Mouse (Mus musculus) intestine, embryonic 15.5 days (tissue): Measurements from ENCODE around the gene Usp11. TPM values are rescaled to one million over a fixed set of nuclear protein-coding genes. Genes with fewer than 3 reads are reported as not detected.

Experiments used
- ATAC-seq: fragments of 200-750 bp; cut with Nextera tagmentation; 2 replicates; pipeline ENCODE4 v1.8.0; 2017; ENCODE audit warnings: moderate TSS enrichment, moderate library complexity
- H3K27ac ChIP-seq: fragments of 300-500 bp; sonication (generic); 2 replicates; pipeline ENCODE4 v1.5.1; 2015; ENCODE audit warnings: mild to moderate bottlenecking, inconsistent platforms
- H3K27me3 ChIP-seq: fragments of 300-500 bp; sonication (generic); replicated peaks from 2 replicates; pipeline ENCODE4 v1.6.1; 2015; ENCODE audit warnings: inconsistent platforms
- H3K36me3 ChIP-seq: fragments of 300-500 bp; sonication (generic); 2 replicates; pipeline ENCODE4 v1.6.1; 2015; ENCODE audit warnings: inconsistent platforms
- H3K4me1 ChIP-seq: fragments of 300-500 bp; sonication (generic); replicated peaks from 2 replicates; pipeline ENCODE4 v1.6.1; 2015; ENCODE audit warnings: inconsistent platforms
- H3K4me2 ChIP-seq: fragments of 300-500 bp; sonication (generic); replicated peaks from 2 replicates; pipeline ENCODE4 v1.6.1; 2015; ENCODE audit warnings: mild to moderate bottlenecking, inconsistent platforms
- H3K4me3 ChIP-seq: fragments of 300-500 bp; sonication (generic); replicated peaks from 2 replicates; pipeline ENCODE4 v1.5.1; 2015; ENCODE audit warnings: inconsistent platforms
- H3K9ac ChIP-seq: fragments of 300-500 bp; sonication (generic); 2 replicates; pipeline ENCODE4 v1.6.1; 2015; ENCODE audit warnings: inconsistent platforms
- H3K9me3 ChIP-seq: fragments of 300-500 bp; sonication (generic); 2 replicates; pipeline ENCODE4 v1.6.1; 2016; ENCODE audit warnings: inconsistent platforms
- WGBS: fragments of 180-500 bp; shearing (Covaris S2); methylation state at CpG from one replicate; pipeline ENCODE4 v1.1.7; 2015; 5-methylcytosine and 5-hydroxymethylcytosine counted together
- polyA plus RNA-seq: library from polyadenylated mRNA; unstranded; fragments of >200 nt; fragmentation: Nextera tagmentation; extraction: Ambion mirVana; gene quantifications from 2 replicates; pipeline ENCODE4 v1.2.1, GENCODE M21; 2015

The Usp11 gene
- 27.9 and 28.4 TPM in 2 replicates for polyA plus RNA-seq

DNA sequence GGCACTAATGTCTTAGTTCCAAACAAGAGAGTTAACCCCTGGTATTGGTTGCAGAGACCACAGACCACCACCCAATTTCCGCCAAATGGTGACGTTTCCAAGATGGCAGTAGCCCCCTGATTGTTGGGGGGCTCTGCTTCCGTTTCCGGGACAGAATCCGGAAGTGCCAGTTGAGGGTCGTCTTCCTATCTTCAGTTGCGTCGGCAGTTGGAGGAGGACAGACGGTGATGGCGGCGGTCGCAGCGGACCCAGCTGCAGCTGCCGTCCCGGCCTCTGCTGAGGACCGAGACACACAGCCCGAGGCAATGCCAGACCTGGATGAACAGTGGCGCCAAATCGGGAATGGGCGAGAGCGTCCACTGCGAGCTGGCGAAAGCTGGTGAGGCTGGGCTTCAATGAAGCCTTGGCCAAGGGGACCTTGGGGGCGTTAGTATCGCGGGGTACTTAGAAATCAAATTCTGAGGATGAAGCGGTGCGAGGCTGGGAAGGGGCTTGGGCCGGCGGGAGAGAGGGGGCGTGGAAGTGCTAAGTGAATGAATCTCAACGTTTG is at the start of gene Usp11:
TSS of gene Usp11 (plus strand) at position 166 of the 550 bp plus-strand sequence.
- Histone ChIP-seq H3K27ac (peak within 1 kb of the TSS; percentile 91), H3K4me3 (peak within 1 kb of the TSS; percentile 54), H3K4me1 (no peaks in the 10 kb centered on the region), H3K4me2 (peak within 1 kb of the TSS; percentile 51), H3K27me3 (no peaks in the 10 kb centered on the region), H3K9ac (peak within 1 kb of the TSS; percentile 52), H3K9me3 (no peaks in the 10 kb centered on the region), H3K36me3 (no peaks in the 10 kb centered on the region)
- ATAC-seq = peak; percentile 45
- WGBS = 18% methylated on average over 32 of the region's 32 CpGs

DNA sequence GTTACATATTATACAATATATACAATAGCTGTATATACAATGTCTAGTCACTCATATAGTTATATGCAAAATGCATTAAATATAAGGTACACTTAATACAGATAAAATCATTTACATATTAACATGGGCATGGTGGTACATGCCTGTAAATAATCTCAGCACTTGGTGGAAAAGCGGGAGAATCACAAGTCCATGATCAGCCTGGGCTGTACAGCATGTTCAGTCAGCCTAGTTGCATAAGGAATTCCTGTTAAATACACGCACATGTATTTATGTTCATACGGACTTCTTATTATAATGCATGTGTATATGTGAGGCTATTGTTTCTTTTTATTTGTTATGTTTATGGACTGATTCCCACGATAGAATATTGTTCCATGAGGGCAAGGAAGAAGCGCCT is 46.1 kb upstream of the Usp11 start:
- Histone ChIP-seq H3K9ac (no peak overlapping the region), H3K4me1 (no peaks in the 10 kb centered on the region), H3K9me3 (no peaks in the 10 kb centered on the region), H3K4me2 (peak overlapping the region; percentile 78), H3K36me3 (no peaks in the 10 kb centered on the region), H3K27me3 (no peaks in the 10 kb centered on the region), H3K4me3 (peak overlapping the region; percentile 49), H3K27ac (no peak overlapping the region)
- peak; percentile 27; the same call in 1 of the 2 replicates for ATAC-seq
- 33% methylated on average over 5 of the region's 5 CpGs for WGBS

DNA sequence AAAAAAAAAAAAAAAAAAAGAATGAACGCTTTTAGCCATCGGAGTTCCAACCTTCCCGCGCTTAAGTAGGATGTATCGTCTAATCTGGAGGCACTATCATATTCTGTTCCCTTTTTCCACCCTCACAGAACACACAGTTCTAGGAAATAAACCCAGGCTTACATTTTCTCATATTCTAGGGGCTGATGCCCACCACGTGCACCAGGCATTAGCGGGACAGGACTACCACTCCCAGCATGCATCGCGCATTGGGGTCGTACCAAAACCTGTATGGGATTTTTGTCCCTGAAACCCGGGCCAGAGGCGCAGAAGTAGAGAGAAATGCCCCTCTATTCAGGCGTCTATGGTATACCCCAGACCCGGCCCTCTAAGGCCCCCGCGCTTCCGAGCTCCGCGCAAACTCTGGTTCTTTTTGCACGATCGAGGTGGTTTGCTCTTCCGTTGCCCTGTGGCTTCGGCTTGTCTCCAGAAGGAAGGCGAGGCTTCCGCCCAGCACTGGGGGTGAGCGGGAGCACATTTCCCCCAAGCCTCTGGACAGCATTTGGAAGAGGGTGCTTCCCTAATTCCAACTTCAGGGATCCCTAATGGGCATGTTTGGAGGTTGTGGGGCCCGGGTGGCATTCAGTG is 45.6 kb upstream of the Usp11 start, which contains the start of gene Uba1:
TSS of gene Uba1 (plus strand) at position 301 of the 627 bp plus-strand sequence.
- no peaks in the 10 kb centered on the region for H3K27me3 ChIP-seq
- WGBS = 19% methylated on average over 27 of the region's 27 CpGs
- H3K4me2 ChIP-seq = peak within 1 kb of the TSS; percentile 78
- peak within 1 kb of the TSS; percentile 50 for H3K9ac ChIP-seq
- H3K4me1 ChIP-seq = no peaks in the 10 kb centered on the region
- H3K36me3 ChIP-seq = no peaks in the 10 kb centered on the region
- H3K4me3 ChIP-seq = peak within 1 kb of the TSS; percentile 49
- peak; percentile 91 for ATAC-seq
- no peaks in the 10 kb centered on the region for H3K9me3 ChIP-seq
- H3K27ac ChIP-seq = 0 out of 2 replicates have a peak within 1 kb of the TSS, but pooled peaks have one; percentile 58

DNA sequence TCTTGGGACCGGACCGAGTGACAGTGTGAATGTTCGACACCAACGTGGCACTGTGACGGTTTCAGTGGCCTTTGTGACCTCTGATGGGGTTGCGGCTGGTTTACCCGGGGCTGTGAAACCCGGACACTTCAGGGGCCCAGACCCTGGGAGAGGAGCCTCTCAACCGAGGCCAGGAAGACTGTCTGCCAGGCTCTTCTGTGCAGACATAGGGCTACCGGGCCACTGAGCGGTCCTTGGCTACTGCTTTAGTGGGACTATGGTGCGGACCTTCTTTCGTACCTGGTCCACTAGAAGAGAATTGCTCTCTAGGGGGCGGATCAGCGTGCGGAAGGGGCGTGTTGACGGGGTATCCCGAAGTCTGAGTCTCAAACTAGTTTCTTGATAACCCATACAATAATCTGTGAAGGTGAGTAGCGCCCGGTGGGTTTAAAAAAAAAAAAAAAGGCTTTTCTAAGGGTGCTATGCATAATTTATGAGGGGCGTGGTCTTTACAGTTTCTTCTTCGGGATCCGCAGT is 44.8 kb upstream of the Usp11 start:
- Histone ChIP-seq H3K9ac (peak overlapping the region; percentile 50), H3K27ac (no peak overlapping the region), H3K4me2 (peak overlapping the region; percentile 78), H3K4me1 (no peaks in the 10 kb centered on the region), H3K9me3 (no peaks in the 10 kb centered on the region), H3K4me3 (peak overlapping the region; percentile 49), H3K27me3 (no peaks in the 10 kb centered on the region), H3K36me3 (no peaks in the 10 kb centered on the region)
- ATAC-seq = peak; percentile 21; the same call in 1 of the 2 replicates
- WGBS = 20% methylated on average over 24 of the region's 24 CpGs

DNA sequence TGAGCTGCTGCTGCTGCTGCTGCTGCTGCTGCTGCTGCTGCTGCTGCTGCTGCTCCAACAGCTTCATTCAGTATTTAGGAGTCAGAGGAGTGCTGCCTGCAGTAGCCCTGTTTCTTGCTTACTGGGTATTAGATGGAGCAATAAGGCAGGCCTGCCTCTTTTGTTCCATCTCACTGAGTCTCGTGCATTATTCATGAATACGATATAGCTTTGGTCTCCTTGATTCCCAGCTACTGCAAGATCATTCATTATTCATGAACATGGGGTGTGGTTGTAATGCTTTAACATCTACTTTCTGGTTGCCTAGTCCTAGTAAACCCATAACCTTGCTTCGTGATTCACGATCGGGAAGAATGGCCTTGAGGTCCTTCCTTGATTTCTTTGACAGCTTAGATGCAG is 41.4 kb upstream of the Usp11 start:
- 27% methylated on average over 5 of the region's 5 CpGs for WGBS

DNA sequence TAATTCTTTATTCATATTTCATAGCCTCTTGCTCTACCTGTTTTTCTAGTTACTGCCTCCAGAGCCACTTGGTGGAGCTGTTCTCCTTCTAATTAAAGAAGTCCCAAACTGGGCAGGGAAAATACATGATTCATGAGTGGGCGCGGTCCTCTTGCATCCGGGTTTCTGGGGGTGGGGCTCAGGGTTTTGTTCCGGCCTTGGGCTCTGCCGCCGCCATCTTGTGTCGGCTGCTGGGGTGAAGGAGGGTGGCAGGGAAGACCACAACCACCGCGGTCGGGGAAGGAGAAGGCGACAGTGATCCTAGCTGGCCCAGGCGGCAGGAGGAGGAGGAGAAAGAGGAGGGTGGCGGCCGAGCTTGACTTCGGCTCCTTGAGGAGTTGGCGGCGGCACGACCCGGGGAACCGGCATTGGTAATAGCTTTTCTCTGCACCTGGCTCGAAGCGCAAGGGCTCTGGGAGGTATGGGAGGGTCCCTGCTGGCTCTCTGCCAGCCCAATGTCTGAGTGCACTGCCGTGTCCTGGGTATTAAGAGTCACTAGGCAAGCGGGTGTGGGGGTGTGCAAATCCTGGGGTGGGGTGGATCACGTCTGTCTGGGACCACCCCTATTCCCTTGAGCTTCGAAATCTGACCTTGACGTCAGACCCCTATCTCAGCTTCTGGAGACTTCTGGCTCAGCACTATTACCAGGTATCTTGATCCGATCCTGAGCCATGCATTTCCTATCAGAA is 40.8 kb upstream of the Usp11 start:
- no peaks in the 10 kb centered on the region for H3K4me1 ChIP-seq
- no peaks in the 10 kb centered on the region for H3K27me3 ChIP-seq
- ATAC-seq = peak; percentile 90
- peak overlapping the region; percentile 67 for H3K9ac ChIP-seq
- H3K4me3 ChIP-seq = peak overlapping the region; percentile 58
- no peaks in the 10 kb centered on the region for H3K36me3 ChIP-seq
- no peaks in the 10 kb centered on the region for H3K9me3 ChIP-seq
- peak overlapping the region; percentile 63 for H3K4me2 ChIP-seq
- peak overlapping the region; percentile 44; the same call in 1 of the 2 replicates for H3K27ac ChIP-seq
- 20% methylated on average over 26 of the region's 28 CpGs for WGBS

More for the DNA sequence above, 41.4 kb upstream of the Usp11 start:
- Histone ChIP-seq H3K36me3 (no peaks in the 10 kb centered on the region), H3K27me3 (no peaks in the 10 kb centered on the region), H3K4me2 (no peak overlapping the region), H3K9ac (no peak overlapping the region), H3K4me3 (no peak overlapping the region), H3K4me1 (no peaks in the 10 kb centered on the region), H3K9me3 (no peaks in the 10 kb centered on the region), H3K27ac (no peak overlapping the region)
- no peak for ATAC-seq

DNA sequence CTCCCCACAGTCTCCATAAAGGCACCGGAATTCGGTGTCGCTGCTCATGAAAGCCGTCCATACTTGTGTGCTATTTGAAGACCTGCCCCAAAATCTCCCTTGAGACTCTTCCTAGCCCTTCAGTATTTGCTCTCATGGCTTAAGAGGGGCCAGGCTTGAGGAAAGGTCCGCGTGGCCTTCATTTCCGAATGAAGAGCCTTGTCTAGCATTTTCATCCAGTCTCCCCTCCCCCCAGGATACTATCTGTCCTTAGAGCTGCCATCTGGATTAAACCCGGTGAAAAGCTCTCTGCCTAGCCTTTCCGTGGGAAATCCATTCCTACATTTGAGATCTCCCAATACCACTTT is 40.3 kb upstream of the Usp11 start:
- 0 out of 2 replicates have a peak, but pooled peaks cover 1% of the 10 kb centered on the region for H3K36me3 ChIP-seq
- no peaks in the 10 kb centered on the region for H3K4me1 ChIP-seq
- 14% methylated on average over 9 of the region's 9 CpGs for WGBS
- H3K4me3 ChIP-seq = peak overlapping the region; percentile 58
- H3K27ac ChIP-seq = 0 out of 2 replicates have a peak overlapping the region, but pooled peaks have one; percentile 44
- H3K9me3 ChIP-seq = no peaks in the 10 kb centered on the region
- ATAC-seq = no peak
- peak overlapping the region; percentile 67 for H3K9ac ChIP-seq
- no peaks in the 10 kb centered on the region for H3K27me3 ChIP-seq
- peak overlapping the region; percentile 63 for H3K4me2 ChIP-seq

DNA sequence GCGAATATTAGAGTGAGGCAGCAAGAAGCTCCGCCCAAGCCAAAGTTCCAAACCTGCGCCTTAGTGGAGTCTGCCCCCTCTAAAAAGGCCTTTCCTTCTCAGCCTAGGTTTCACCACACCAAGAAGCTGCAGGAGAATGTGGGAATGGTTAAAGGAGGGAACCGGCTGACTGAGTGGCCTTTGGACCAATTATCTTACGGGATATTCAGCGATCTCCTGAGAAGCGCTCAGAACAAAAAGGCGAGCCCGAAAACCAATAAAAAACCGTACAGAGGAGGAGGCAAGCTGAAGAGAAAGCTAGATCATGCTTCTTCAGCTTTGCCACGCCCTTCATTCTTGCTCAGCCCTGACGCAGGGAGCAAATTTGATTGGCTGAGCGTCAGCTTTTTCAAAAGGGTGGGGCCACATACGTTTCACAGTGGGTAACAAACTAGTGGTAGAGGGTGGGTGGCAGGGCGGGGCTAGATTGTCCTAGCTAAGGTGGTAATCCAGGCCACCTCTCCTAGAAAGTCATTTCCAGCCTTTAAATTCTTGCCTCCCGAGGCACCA is 16.1 kb upstream of the Usp11 start, which contains the start of gene Cdk16:
TSS of gene Cdk16 (plus strand) at position 436 of the 549 bp plus-strand sequence.
- 18% methylated on average over 16 of the region's 16 CpGs for WGBS
- H3K9me3 ChIP-seq = no peaks in the 10 kb centered on the region
- H3K36me3 ChIP-seq = no peaks in the 10 kb centered on the region
- H3K4me2 ChIP-seq = peak within 1 kb of the TSS; percentile 71
- peak within 1 kb of the TSS; percentile 77 for H3K9ac ChIP-seq
- peak; percentile 96 for ATAC-seq
- no peaks in the 10 kb centered on the region for H3K4me1 ChIP-seq
- H3K27me3 ChIP-seq = no peaks in the 10 kb centered on the region
- H3K27ac ChIP-seq = peak within 1 kb of the TSS; percentile 95
- peak within 1 kb of the TSS; percentile 65 for H3K4me3 ChIP-seq

DNA sequence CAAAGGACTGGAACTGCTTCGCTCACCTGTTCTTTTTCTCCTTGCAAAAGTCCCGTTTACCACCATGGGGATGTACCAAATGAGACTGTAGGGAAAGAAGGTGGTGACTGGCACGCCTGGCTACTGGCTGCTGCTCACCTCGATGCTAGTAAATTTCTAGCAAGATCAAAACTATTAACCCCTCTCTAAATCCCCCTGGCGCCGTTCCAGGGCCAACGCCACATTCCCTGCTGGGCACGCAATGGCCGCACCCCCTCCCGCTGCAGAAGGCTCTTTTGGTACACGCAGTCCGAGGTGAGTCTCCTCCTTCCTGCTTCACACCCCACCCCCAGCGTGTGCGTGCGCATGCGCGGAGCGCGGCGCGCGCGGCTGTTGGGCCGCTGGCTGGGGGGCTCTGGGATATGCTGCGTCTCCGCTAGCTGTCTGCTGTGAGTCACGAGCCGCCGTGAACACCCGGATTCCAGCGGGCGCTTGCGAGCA is 15.6 kb upstream of the Usp11 start:
- 18% methylated on average over 33 of the region's 33 CpGs for WGBS
- Histone ChIP-seq H3K27ac (peak overlapping the region; percentile 95), H3K9ac (peak overlapping the region; percentile 77), H3K4me2 (peak overlapping the region; percentile 71), H3K9me3 (no peaks in the 10 kb centered on the region), H3K4me1 (no peaks in the 10 kb centered on the region), H3K4me3 (peak overlapping the region; percentile 65), H3K27me3 (no peaks in the 10 kb centered on the region), H3K36me3 (no peaks in the 10 kb centered on the region)
- ATAC-seq = peak; percentile 92

DNA sequence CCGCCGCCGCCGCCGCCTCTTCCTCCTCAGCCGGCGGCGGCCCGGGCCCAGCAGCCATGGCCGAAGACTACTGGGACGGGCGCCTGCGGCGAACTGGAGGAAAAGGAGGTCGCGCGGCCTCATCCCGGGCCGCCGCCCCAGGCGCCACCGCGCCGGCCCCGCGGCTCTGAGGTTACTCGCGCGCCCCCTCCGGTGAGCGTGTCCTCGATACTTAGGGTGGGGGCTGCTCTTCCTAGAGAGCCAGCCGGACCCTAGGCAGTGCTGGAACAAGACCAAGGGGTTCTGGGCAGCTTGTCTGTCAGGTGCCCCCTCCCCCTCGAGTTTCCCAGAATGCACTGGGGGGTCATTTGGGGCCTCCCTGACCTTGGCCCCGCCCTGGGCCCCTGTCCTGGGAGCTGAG is 15.1 kb upstream of the Usp11 start:
- peak overlapping the region; percentile 77 for H3K9ac ChIP-seq
- peak overlapping the region; percentile 65 for H3K4me3 ChIP-seq
- peak overlapping the region; percentile 95 for H3K27ac ChIP-seq
- peak overlapping the region; percentile 71 for H3K4me2 ChIP-seq
- no peaks in the 10 kb centered on the region for H3K4me1 ChIP-seq
- H3K9me3 ChIP-seq = no peaks in the 10 kb centered on the region
- peak; percentile 50 for ATAC-seq
- WGBS = 15% methylated on average over 32 of the region's 35 CpGs
- no peaks in the 10 kb centered on the region for H3K27me3 ChIP-seq
- 0 out of 2 replicates have a peak, but pooled peaks cover under 1% of the 10 kb centered on the region for H3K36me3 ChIP-seq

DNA sequence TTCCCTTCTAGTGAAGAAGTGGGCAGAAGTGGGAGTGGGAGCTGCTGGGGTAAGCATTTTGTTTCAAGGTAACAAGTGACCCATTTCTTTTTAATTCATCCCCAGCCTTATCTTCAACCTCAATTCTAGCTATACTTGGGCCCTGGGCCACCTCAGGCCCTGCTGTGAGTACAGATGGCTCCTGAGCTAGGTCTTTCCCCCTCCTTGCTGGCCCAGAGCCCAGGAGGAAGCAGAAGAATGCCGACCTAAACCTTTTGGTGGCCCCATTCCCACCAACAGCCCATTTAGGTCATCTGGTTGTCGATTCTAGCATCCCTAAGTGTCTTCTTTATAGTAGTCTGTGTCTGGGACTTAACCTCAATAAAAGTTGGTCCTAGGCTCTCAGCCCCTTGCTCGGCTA is 12.1 kb upstream of the Usp11 start:
- H3K36me3 ChIP-seq = peaks cover 10% of the 10 kb centered on the region
- H3K27ac ChIP-seq = no peak overlapping the region
- no peaks in the 10 kb centered on the region for H3K4me1 ChIP-seq
- 67% methylated on average over 3 of the region's 3 CpGs for WGBS
- no peaks in the 10 kb centered on the region for H3K9me3 ChIP-seq
- H3K9ac ChIP-seq = no peak overlapping the region
- H3K4me3 ChIP-seq = no peak overlapping the region
- ATAC-seq = no peak
- H3K4me2 ChIP-seq = no peak overlapping the region
- H3K27me3 ChIP-seq = no peaks in the 10 kb centered on the region

DNA sequence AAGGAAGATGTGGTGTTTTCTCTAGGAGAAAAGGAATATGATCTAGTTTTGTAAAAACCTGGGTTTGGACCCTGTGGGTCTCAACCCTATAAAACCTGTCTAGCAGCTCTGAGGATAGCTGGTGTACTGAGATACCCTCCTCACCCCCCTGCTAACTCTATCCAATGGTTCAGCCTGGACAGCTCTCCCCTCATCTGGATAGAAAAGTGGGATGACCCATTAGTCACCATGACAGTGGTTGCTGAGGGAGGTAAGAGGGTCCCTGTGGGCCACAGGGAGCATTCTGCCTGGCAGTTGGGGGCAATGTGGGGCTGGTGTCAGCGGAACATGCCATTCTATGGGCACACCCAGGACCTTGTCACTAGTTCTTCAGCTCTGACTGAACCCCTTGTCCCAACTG is 11.1 kb upstream of the Usp11 start:
- 93% methylated on average over 1 of the region's 1 CpGs for WGBS
- no peak overlapping the region for H3K27ac ChIP-seq
- ATAC-seq = no peak
- no peak overlapping the region for H3K4me3 ChIP-seq
- no peaks in the 10 kb centered on the region for H3K4me1 ChIP-seq
- H3K9ac ChIP-seq = no peak overlapping the region
- no peaks in the 10 kb centered on the region for H3K27me3 ChIP-seq
- H3K4me2 ChIP-seq = no peak overlapping the region
- H3K36me3 ChIP-seq = peaks cover 12% of the 10 kb centered on the region
- H3K9me3 ChIP-seq = no peaks in the 10 kb centered on the region
